Mouse (Mus musculus) neural tube, embryonic 11.5 days (tissue): Measurements from ENCODE around the gene Prrxl1. TPM values are rescaled to one million over a fixed set of nuclear protein-coding genes. Genes with fewer than 3 reads are reported as not detected.

Experiments used
- ATAC-seq: fragments of 200-750 bp; cut with Nextera tagmentation; 2 replicates; pipeline ENCODE4 v1.8.0; 2017; ENCODE audit warnings: moderate number of reproducible peaks, mild to moderate bottlenecking, moderate TSS enrichment, moderate library complexity; ENCODE audit not compliant: insufficient read depth, low FRiP score, low TSS enrichment
- DNase-seq: peaks from one replicate; pipeline ENCODE4 v3.0.0-alpha.2; 2015; ENCODE audit warnings: low spot score
- H3K27ac ChIP-seq: fragments of 300-500 bp; sonication (generic); 2 replicates; pipeline ENCODE4 v1.5.1; 2014; ENCODE audit warnings: low read depth, mild to moderate bottlenecking, low read length
- H3K27me3 ChIP-seq: fragments of 300-500 bp; sonication (generic); 2 replicates; pipeline ENCODE4 v1.6.1; 2014; ENCODE audit warnings: mild to moderate bottlenecking, low read length, mixed read lengths; ENCODE audit not compliant: control insufficient read depth, insufficient read depth
- H3K36me3 ChIP-seq: fragments of 300-500 bp; sonication (generic); 2 replicates; pipeline ENCODE4 v1.6.1; 2014; ENCODE audit warnings: mild to moderate bottlenecking, low read length, moderate library complexity, mixed read lengths; ENCODE audit not compliant: control insufficient read depth, insufficient read depth
- H3K4me1 ChIP-seq: fragments of 300-500 bp; sonication (generic); 2 replicates; pipeline ENCODE4 v1.6.1; 2014; ENCODE audit warnings: low read length, mixed read lengths; ENCODE audit not compliant: control insufficient read depth, insufficient read depth
- H3K4me2 ChIP-seq: fragments of 300-500 bp; sonication (generic); 2 replicates; pipeline ENCODE4 v1.6.1; 2014; ENCODE audit warnings: low read depth, mild to moderate bottlenecking, moderate library complexity
- H3K4me3 ChIP-seq: fragments of 300-500 bp; sonication (generic); 2 replicates; pipeline ENCODE4 v1.5.1; 2014; ENCODE audit warnings: low read depth, low read length
- H3K9ac ChIP-seq: fragments of 300-500 bp; sonication (generic); 2 replicates; pipeline ENCODE4 v1.6.1; 2014; ENCODE audit warnings: mild to moderate bottlenecking, low read length
- H3K9me3 ChIP-seq: fragments of 300-500 bp; sonication (generic); 2 replicates; pipeline ENCODE4 v1.6.1; 2016; ENCODE audit warnings: low read length; ENCODE audit not compliant: control insufficient read depth
- WGBS: fragments of 180-500 bp; shearing (Covaris S2); extraction: QIAGEN DNeasy Blood & Tissue Kit; methylation state at CpG from one replicate; pipeline ENCODE4 v1.1.7; 2014; 5-methylcytosine and 5-hydroxymethylcytosine counted together
- polyA plus RNA-seq: library from polyadenylated mRNA; unstranded; fragments of >200 nt; fragmentation: Nextera tagmentation; extraction: Ambion mirVana; gene quantifications from 2 replicates; pipeline ENCODE4 v1.2.1, GENCODE M21; 2014

The Prrxl1 gene
- polyA plus RNA-seq, 1 experiment from 2014 or later, result 14.0 TPM

DNA sequence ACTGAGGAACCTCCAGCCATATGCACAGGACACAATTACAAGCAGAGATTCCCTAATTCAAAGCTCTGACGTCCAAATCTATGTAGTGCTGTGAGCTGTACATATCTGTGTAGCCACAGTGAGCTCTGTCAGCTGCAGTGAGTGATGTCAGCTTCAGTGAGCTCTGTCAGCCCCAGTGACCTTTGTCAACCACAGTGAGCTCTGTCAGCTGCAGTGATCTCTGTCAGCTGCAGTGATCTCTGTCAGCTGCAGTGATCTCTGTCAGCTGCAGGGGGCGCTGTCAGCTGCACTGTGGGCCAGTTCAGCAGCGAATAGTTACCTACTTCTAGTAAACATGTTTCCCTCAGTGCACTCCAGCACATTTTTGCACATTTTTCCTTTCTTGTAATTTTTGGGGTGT lies 10.2 kb downstream of the Prrxl1 start:
- WGBS, result 25% methylated on average over 3 of the region's 3 CpGs
- Histone ChIP-seq H3K4me2 (no peak overlapping the region), H3K9me3 (no peaks in the 10 kb centered on the region), H3K36me3 (no peaks in the 10 kb centered on the region), H3K9ac (no peak overlapping the region), H3K27ac (no peak overlapping the region), H3K27me3 (no peaks in the 10 kb centered on the region), H3K4me3 (no peak overlapping the region), H3K4me1 (no peaks in the 10 kb centered on the region)
- ATAC-seq, result no peak
- DNase-seq, result peak; percentile 38

DNA sequence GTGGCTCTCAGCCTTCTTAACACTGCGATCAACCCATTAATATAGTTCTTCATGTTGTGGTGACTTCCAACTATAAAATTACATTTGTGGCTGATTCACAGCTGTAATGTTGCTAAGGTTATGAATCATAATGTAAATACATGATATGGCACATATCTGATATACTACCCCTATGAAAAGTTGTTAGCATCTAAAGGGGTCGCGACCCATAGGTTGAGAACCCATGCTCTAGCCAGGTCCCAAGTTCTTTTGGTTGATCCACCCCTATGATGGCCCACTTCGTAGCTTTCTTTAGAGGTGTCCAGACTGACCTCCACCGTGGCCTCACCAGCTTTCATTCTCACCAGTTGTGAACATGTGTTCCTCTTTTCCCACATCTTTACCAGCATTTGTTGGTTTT lies 18.0 kb downstream of the Prrxl1 start:
- Histone ChIP-seq H3K27me3 (no peaks in the 10 kb centered on the region), H3K9ac (no peak overlapping the region), H3K27ac (no peak overlapping the region), H3K36me3 (no peaks in the 10 kb centered on the region), H3K4me2 (no peak overlapping the region), H3K4me1 (no peaks in the 10 kb centered on the region), H3K4me3 (no peak overlapping the region), H3K9me3 (no peaks in the 10 kb centered on the region)
- WGBS, result 86% methylated on average over 5 of the region's 5 CpGs
- ATAC-seq (no peak), DNase-seq (no peak)

DNA sequence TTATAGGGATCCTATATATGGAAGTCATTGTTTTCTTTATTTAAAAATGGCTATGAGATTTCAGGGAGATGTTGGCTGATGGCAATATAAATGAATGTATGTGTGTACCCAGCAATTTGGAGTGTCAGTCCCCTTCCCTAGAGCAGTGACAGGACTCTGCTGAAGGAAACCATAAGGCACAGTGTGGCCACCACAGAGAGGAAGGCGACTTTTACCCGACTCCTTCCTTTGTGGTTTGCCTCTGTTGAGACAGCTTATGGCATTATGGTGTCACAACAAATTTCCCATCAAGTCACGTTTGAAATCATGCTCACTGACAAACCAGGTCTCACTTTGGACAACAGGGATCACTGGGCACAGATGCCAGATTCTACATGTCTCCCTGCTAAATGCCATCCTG lies 25.0 kb downstream of the Prrxl1 start:
- no peaks in the 10 kb centered on the region for H3K36me3 ChIP-seq
- H3K27me3 ChIP-seq, result no peaks in the 10 kb centered on the region
- no peak overlapping the region for H3K4me2 ChIP-seq
- no peak overlapping the region for H3K27ac ChIP-seq
- no peak overlapping the region for H3K4me3 ChIP-seq
- 89% methylated on average over 3 of the region's 3 CpGs for WGBS
- no peaks in the 10 kb centered on the region for H3K9me3 ChIP-seq
- H3K4me1 ChIP-seq, result no peaks in the 10 kb centered on the region
- no peak overlapping the region for H3K9ac ChIP-seq
- ATAC-seq (no peak), DNase-seq (no peak)

DNA sequence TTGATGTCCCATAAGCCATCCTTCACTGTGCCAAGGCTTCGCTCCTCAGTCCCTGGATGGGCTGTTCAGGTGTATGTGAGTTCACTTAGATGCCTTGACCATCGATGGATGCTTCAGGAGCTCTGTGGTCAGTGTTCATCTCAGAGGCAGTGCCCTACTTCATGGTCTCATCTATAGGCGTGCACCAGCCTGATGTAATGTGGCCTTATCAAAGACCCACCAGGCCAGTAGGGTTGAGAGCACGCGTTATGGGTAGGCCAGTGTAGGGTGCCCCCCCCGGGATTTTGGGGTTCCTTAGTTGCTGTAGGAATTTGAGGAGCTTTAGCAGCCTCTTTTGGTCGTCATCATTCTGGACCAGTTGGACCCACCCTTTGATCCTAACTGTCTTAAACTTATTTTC lies 25.6 kb downstream of the Prrxl1 start:
- Histone ChIP-seq H3K4me1 (no peaks in the 10 kb centered on the region), H3K9me3 (no peaks in the 10 kb centered on the region), H3K27me3 (no peaks in the 10 kb centered on the region), H3K4me2 (no peak overlapping the region), H3K36me3 (no peaks in the 10 kb centered on the region), H3K27ac (no peak overlapping the region), H3K9ac (no peak overlapping the region), H3K4me3 (no peak overlapping the region)
- DNase-seq, result no peak
- WGBS, result 87% methylated on average over 7 of the region's 7 CpGs
- ATAC-seq, result no peak

DNA sequence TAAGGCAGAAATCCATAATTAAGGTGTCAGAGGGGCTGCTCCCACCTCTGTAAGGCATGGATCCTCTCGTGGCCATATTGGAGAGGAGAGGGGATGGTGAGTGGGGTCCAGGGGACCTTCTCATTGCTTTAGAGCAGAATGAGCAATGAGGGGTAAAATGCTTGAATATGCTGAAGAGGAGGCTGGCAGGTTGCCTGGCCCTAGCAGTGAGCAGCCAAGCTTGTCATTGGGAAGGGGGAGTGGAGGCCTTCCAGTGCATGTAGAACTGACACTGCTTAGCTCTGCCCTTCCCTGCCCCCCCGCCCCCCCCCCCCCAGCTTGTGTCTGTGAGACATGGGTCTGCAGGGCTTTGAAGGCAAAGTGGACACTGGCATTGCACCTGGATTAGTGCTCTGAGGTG lies 28.1 kb downstream of the Prrxl1 start:
- Histone ChIP-seq H3K9me3 (no peaks in the 10 kb centered on the region), H3K27me3 (no peaks in the 10 kb centered on the region), H3K27ac (no peak overlapping the region), H3K4me3 (no peak overlapping the region), H3K4me2 (no peak overlapping the region), H3K4me1 (no peaks in the 10 kb centered on the region), H3K36me3 (no peaks in the 10 kb centered on the region), H3K9ac (no peak overlapping the region)
- ATAC-seq (no peak), DNase-seq (no peak)
- WGBS, result 84% methylated on average over 1 of the region's 2 CpGs

DNA sequence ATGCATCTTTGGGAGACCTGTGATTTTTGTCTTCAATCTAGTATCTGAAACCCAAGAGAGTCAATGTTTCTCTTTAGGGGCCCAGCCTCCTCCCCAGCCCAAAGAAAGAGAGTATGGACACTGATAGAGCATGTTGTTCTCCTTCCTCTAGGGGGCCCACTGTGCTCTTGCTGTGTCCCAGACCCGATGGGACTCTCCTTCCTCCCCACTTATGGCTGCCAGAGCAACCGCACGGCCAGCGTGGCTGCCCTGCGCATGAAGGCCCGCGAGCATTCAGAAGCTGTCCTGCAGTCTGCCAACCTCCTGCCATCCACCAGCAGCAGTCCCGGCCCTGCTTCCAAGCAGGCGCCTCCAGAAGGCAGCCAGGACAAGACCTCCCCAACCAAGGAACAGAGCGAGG lies 29.4 kb downstream of the Prrxl1 start:
- Histone ChIP-seq H3K27me3 (no peaks in the 10 kb centered on the region), H3K4me3 (no peak overlapping the region), H3K4me2 (no peak overlapping the region), H3K36me3 (no peaks in the 10 kb centered on the region), H3K9ac (no peak overlapping the region; the same call in 1 of the 2 replicates), H3K9me3 (no peaks in the 10 kb centered on the region), H3K27ac (no peak overlapping the region), H3K4me1 (no peaks in the 10 kb centered on the region)
- 60% methylated on average over 10 of the region's 10 CpGs for WGBS
- no peak for DNase-seq
- no peak for ATAC-seq

DNA sequence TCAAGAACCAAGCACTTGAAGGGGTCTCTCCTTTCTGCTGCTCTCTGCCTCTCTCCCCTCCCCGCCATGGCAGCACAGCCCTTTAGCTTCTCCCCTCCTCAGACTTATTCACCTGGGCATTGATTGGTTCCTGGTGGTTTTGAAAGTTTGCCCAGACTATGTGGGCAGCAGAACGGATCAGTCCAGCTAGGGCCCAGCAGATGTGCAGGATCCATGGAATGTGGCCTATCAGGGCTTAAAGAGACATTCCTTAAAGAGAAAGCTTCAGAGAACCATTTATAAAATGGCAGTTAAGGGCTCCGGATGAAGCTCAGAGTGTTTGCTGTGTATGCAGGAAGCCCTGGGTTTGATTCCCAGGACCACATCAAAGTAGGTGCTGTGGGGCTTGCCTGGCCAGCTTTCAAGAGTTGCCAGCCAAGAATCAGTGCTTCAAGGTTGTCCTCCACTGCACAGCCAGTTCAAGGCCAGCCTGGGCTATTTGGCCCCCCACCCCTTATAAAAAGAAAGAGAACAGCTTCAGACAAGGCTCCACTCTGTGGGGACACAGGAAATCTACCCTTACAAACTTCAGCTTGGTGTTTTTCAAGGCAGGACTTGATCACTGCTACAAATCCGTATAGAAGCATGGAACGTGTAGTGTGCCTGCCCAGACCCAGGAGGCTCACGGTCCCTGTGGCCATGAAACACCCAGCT lies 33.8 kb downstream of the Prrxl1 start:
- Histone ChIP-seq H3K27ac (no peak overlapping the region), H3K4me2 (no peak overlapping the region), H3K4me3 (no peak overlapping the region), H3K9me3 (no peaks in the 10 kb centered on the region), H3K36me3 (no peaks in the 10 kb centered on the region), H3K27me3 (no peaks in the 10 kb centered on the region), H3K4me1 (no peaks in the 10 kb centered on the region), H3K9ac (no peak overlapping the region)
- DNase-seq (no peak), ATAC-seq (no peak)
- 81% methylated on average over 5 of the region's 6 CpGs for WGBS

DNA sequence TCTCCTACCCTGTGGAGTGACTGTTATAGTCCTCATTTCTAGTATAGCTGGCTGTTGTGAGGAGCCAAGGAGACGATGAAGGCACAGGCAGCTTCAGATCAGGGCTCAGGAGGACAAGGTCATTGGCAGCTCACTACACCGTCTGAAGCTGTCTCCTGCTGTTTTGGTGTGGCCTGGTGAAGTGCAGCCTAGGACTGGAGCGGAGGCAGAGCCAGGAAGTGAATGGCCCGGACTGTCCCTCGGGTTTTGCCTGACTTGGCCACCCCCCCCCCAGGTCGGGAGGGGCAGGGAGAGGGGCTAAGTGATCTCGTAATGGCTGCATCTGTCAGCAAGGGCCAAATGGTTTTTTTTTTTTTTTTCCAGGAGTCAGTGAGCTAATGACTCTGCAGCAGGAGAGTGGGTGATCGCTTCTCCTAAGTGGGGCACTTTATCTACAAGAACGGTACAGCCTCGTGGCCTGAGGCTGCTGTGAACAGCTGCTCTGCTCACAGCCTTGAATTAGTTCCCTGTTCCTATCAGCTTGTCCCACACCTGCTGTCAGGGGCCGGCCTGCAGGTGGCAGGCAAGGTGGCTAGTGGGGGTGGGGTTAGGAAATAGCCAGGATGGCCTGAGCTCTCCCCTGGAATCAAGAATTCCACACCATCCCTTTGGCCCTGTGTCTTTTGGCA lies 34.9 kb downstream of the Prrxl1 start:
- H3K36me3 ChIP-seq, result no peaks in the 10 kb centered on the region
- H3K4me3 ChIP-seq, result no peak overlapping the region
- DNase-seq (peak; percentile 48), ATAC-seq (no peak)
- WGBS, result 30% methylated on average over 11 of the region's 11 CpGs
- H3K4me2 ChIP-seq, result no peak overlapping the region
- no peaks in the 10 kb centered on the region for H3K4me1 ChIP-seq
- H3K9me3 ChIP-seq, result no peaks in the 10 kb centered on the region
- no peak overlapping the region for H3K27ac ChIP-seq
- no peaks in the 10 kb centered on the region for H3K27me3 ChIP-seq
- H3K9ac ChIP-seq, result no peak overlapping the region

DNA sequence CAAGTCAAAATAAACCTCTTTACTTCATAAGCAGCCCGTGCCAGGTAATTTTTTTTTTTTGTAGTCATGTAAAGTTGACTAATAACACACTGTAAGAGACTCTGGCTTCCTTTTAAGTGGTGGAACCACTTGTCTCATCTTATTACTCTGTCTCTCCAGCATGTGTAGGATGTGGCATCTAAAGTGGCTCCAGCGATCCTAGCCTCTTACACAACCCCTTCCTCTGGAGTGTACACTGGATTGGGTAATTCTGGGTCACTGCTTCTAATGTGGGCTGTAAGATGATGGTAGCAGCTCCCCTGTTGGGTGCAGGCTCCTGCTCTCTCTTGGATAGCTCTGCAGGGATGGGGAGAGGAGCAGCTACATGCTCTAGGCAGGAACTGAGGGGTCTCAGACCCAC lies 39.3 kb downstream of the Prrxl1 start:
- H3K4me2 ChIP-seq, result no peak overlapping the region
- no peak for DNase-seq
- H3K4me1 ChIP-seq, result no peaks in the 10 kb centered on the region
- no peaks in the 10 kb centered on the region for H3K9me3 ChIP-seq
- H3K27me3 ChIP-seq, result no peaks in the 10 kb centered on the region
- no peak overlapping the region for H3K4me3 ChIP-seq
- H3K36me3 ChIP-seq, result no peaks in the 10 kb centered on the region
- H3K9ac ChIP-seq, result no peak overlapping the region
- 88% methylated on average over 2 of the region's 2 CpGs for WGBS
- ATAC-seq, result no peak
- no peak overlapping the region for H3K27ac ChIP-seq
